Comparison of ENCODE assay signal across 8 mouse cellular contexts in the genomic region with DNA sequence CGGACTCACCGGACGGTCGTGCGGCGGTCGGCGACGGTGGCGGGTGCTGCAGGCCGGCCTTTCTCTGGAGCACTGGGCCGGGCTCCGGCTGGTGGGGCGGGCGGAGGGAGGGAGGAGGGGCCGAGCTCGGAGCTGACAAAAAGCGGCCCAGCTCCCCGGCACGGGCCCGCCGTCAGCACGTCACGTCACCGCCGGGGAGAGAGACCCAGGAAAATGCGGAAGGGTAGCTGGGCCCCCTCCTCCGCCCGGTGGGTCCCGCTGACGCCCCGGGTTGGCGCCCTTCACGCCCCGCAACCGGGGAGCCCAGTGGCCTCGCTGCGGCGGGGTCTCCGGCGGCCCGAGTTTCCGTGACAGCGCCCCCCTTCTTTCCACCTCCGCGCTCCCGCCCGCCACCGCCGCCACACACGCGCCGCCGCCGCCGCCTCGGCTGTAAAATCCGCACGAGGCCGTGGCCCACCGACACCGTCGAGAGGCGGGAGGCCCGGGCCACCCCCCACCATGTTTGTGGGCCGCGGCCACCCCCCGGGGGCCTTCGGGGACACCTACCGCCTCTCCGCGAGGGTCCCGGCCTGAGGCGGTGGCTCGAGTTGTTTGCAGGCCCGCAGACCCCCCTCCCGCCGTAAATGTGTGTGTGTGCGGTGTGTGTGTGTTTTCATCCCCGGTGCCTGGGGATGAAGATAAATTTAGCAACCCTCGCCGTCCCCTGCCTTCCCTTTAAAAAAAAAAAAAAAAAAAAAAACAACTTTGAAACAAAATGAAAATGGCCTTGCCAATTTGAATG. TPM values are rescaled to one million over a fixed set of nuclear protein-coding genes. Genes with fewer than 3 reads are reported as not detected.
DNase-seq lines count a peak whose midpoint lies in the region; ATAC-seq and TF ChIP-seq lines count a peak whose summit lies in the region.

A gene (minus strand): TSS at position 644 of the 781 bp plus-strand sequence.

- H3K4me1 ChIP-seq in embryonic facial prominence, embryonic 11.5 days (ENCODE audit: control insufficient read depth, insufficient read depth, low read length) = no peaks in the 10 kb centered on the region
- no peaks in the 10 kb centered on the region for H3K4me1 ChIP-seq in intestine, postnatal 0 days (replicated peaks; ENCODE audit: control insufficient read depth, insufficient read depth, low read length)
- no peaks in the 10 kb centered on the region for H3K4me1 ChIP-seq in limb, embryonic 11.5 days (ENCODE audit: control insufficient read depth, insufficient read depth, low read length)
- H3K4me1 ChIP-seq in midbrain, embryonic 12.5 days = peaks cover 4% of the 10 kb centered on the region; the same call in 1 of the 2 replicates
- no peaks in the 10 kb centered on the region; the same call in 1 of the 2 replicates for H3K4me1 ChIP-seq in small intestine, adult 2 months (ENCODE audit: control insufficient read depth, insufficient read depth, insufficient read length, low read length)

- H3K9me3 ChIP-seq in embryonic facial prominence, embryonic 11.5 days (replicated peaks; ENCODE audit: control insufficient read depth, low read length) = no peaks in the 10 kb centered on the region
- H3K9me3 ChIP-seq in intestine, postnatal 0 days (ENCODE audit: control insufficient read depth) = no peaks in the 10 kb centered on the region
- no peaks in the 10 kb centered on the region for H3K9me3 ChIP-seq in limb, embryonic 11.5 days (ENCODE audit: control insufficient read depth, low read length)
- no peaks in the 10 kb centered on the region for H3K9me3 ChIP-seq in midbrain, embryonic 12.5 days

- H3K36me3 ChIP-seq in embryonic facial prominence, embryonic 11.5 days (replicated peaks; ENCODE audit: control insufficient read depth, insufficient read depth, low read depth, low read length) = no peaks in the 10 kb centered on the region
- no peaks in the 10 kb centered on the region for H3K36me3 ChIP-seq in intestine, postnatal 0 days (ENCODE audit: control insufficient read depth, insufficient read depth)
- no peaks in the 10 kb centered on the region for H3K36me3 ChIP-seq in limb, embryonic 11.5 days (ENCODE audit: control insufficient read depth, insufficient read depth, low read length)
- no peaks in the 10 kb centered on the region for H3K36me3 ChIP-seq in midbrain, embryonic 12.5 days
- no peaks in the 10 kb centered on the region for H3K36me3 ChIP-seq in small intestine, adult 2 months (ENCODE audit: control insufficient read depth, insufficient read depth, low read length)

- peak; percentile 79 for ATAC-seq in embryonic facial prominence, embryonic 11.5 days (replicated peaks; ENCODE audit: insufficient number of reproducible peaks, low FRiP score, low TSS enrichment, low read depth)
- peak; percentile 62 for ATAC-seq in granulocyte monocyte progenitor cell, adult 5-6 weeks (replicated peaks; ENCODE audit: poor library complexity, severe bottlenecking)
- peak; percentile 79 for ATAC-seq in intestine, postnatal 0 days
- ATAC-seq in limb, embryonic 11.5 days (ENCODE audit: insufficient number of reproducible peaks, low FRiP score, low TSS enrichment, low read depth) = peak; percentile 73
- peak; percentile 78 for ATAC-seq in midbrain, embryonic 12.5 days (ENCODE audit: low FRiP score, low read depth)

- peak within 1 kb of the TSS; percentile 95 for H3K9ac ChIP-seq in embryonic facial prominence, embryonic 11.5 days (replicated peaks; ENCODE audit: low read length)
- H3K9ac ChIP-seq in intestine, postnatal 0 days (ENCODE audit: low read depth, low read length) = peak within 1 kb of the TSS; percentile 94
- peak within 1 kb of the TSS; percentile 96 for H3K9ac ChIP-seq in limb, embryonic 11.5 days (ENCODE audit: low read length)
- peak within 1 kb of the TSS; percentile 88 for H3K9ac ChIP-seq in midbrain, embryonic 12.5 days (replicated peaks)

- H3K4me3 ChIP-seq in embryonic facial prominence, embryonic 11.5 days (ENCODE audit: low read depth, low read length) = peak within 1 kb of the TSS; percentile 55
- peak within 1 kb of the TSS; percentile 55 for H3K4me3 ChIP-seq in intestine, postnatal 0 days (ENCODE audit: low read depth, low read length)
- peak within 1 kb of the TSS; percentile 57 for H3K4me3 ChIP-seq in limb, embryonic 11.5 days (ENCODE audit: low read depth, low read length)
- peak within 1 kb of the TSS; percentile 66 for H3K4me3 ChIP-seq in midbrain, embryonic 12.5 days
- H3K4me3 ChIP-seq in small intestine, adult 2 months (ENCODE audit: low read depth, low read length) = peak within 1 kb of the TSS; percentile 100

- WGBS in embryonic facial prominence, embryonic 11.5 days = 22% methylated on average over 33 of the region's 82 CpGs
- 21% methylated on average over 56 of the region's 82 CpGs for WGBS in intestine, postnatal 0 days
- 23% methylated on average over 48 of the region's 82 CpGs for WGBS in limb, embryonic 11.5 days
- 33% methylated on average over 34 of the region's 82 CpGs for WGBS in midbrain, embryonic 12.5 days
- WGBS in small intestine, adult 2 months = 11% methylated on average over 59 of the region's 82 CpGs

- peak within 1 kb of the TSS; percentile 99 for H3K27ac ChIP-seq in embryonic facial prominence, embryonic 11.5 days (replicated peaks; ENCODE audit: low read depth, low read length)
- peak within 1 kb of the TSS; percentile 99 for H3K27ac ChIP-seq in intestine, postnatal 0 days (ENCODE audit: low read depth, low read length)
- peak within 1 kb of the TSS; percentile 99 for H3K27ac ChIP-seq in limb, embryonic 11.5 days (replicated peaks; ENCODE audit: low read depth, low read length)
- H3K27ac ChIP-seq in midbrain, embryonic 12.5 days (replicated peaks) = peak within 1 kb of the TSS; percentile 99
- H3K27ac ChIP-seq in small intestine, adult 2 months (ENCODE audit: insufficient read depth, low read depth, low read length) = peak within 1 kb of the TSS; percentile 99

- peak; percentile 40 for TF ChIP-seq CTCF in intestine, postnatal 0 days (IDR thresholded peaks at IDR 0.05; ENCODE audit: low read depth)
- peak; percentile 13; the same call in 1 of the 2 replicates for TF ChIP-seq CTCF in small intestine, adult 2 months (IDR thresholded peaks at IDR 0.05; ENCODE audit: extremely low read depth, insufficient read length, insufficient replicate concordance, low read depth, low read length)

- H3K4me2 ChIP-seq in embryonic facial prominence, embryonic 11.5 days (ENCODE audit: low read depth, low read length) = peak within 1 kb of the TSS; percentile 42
- peak within 1 kb of the TSS; percentile 64 for H3K4me2 ChIP-seq in intestine, postnatal 0 days (replicated peaks; ENCODE audit: low read depth)
- H3K4me2 ChIP-seq in limb, embryonic 11.5 days (ENCODE audit: low read depth, severe bottlenecking) = peak within 1 kb of the TSS; percentile 33
- H3K4me2 ChIP-seq in midbrain, embryonic 12.5 days (replicated peaks) = peak within 1 kb of the TSS; percentile 51

- peak; percentile 30 for DNase-seq in ovary, adult 18-20 months (ENCODE audit: low spot score)
- no peak for DNase-seq in ovary, postnatal 10 days (ENCODE audit: low spot score)
- peak; percentile 60 for DNase-seq in embryonic facial prominence, embryonic 11.5 days (ENCODE audit: low spot score)
- peak; percentile 64 for DNase-seq in limb, embryonic 11.5 days (ENCODE audit: low spot score)

- TF ChIP-seq POLR2A in small intestine, adult 2 months (IDR thresholded peaks at IDR 0.05; ENCODE audit: low read depth, low read length) = no peak

- peaks cover 6% of the 10 kb centered on the region; the same call in 1 of the 2 replicates for H3K27me3 ChIP-seq in embryonic facial prominence, embryonic 11.5 days (ENCODE audit: control insufficient read depth, insufficient read depth, low read length)
- no peaks in the 10 kb centered on the region for H3K27me3 ChIP-seq in intestine, postnatal 0 days (replicated peaks; ENCODE audit: control insufficient read depth, insufficient read depth, low read length)
- H3K27me3 ChIP-seq in limb, embryonic 11.5 days (ENCODE audit: control insufficient read depth, insufficient read depth, low read length) = peaks cover 16% of the 10 kb centered on the region
- peaks cover 63% of the 10 kb centered on the region for H3K27me3 ChIP-seq in midbrain, embryonic 12.5 days
- H3K27me3 ChIP-seq in small intestine, adult 2 months (ENCODE audit: control insufficient read depth, insufficient read depth, low read length) = no peaks in the 10 kb centered on the region

RNA-seq across cellular contexts. Expression of the gene that starts here (rescaled TPM):
- polyA plus RNA-seq in embryonic facial prominence, embryonic 11.5 days (2014; fragmentation: Nextera tagmentation; extraction: Ambion mirVana) = 27.8 and 30.1 TPM in 2 replicates
- 20.9 and 26.5 TPM in 2 replicates for total RNA-seq in granulocyte monocyte progenitor cell, adult 5-6 weeks (2014; fragmentation: Nextera tagmentation)
- total RNA-seq in granulocyte monocyte progenitor cell, adult 5-6 weeks (2017) = 35.5 and 39.8 TPM in 2 replicates
- polyA plus RNA-seq in intestine, postnatal 0 days (2015; fragmentation: Nextera tagmentation; extraction: Ambion mirVana) = 13.2 and 13.8 TPM in 2 replicates
- polyA plus RNA-seq in limb, embryonic 11.5 days (2014; fragmentation: Nextera tagmentation; extraction: Ambion mirVana) = 30.2 and 31.1 TPM in 2 replicates
- 32.8 and 33.1 TPM in 2 replicates for polyA plus RNA-seq in midbrain, embryonic 12.5 days (2016; fragmentation: Nextera tagmentation; extraction: Ambion mirVana)
- polyA plus RNA-seq in small intestine, adult 2 months (2012; rRNA removed) = 1.2 and 2.7 TPM in 2 replicates
